Mouse (Mus musculus) hindbrain, embryonic 11.5 days (tissue): ENCODE results near the gene Got1. TPM values are rescaled to one million over a fixed set of nuclear protein-coding genes. Genes with fewer than 3 reads are reported as not detected.

Experiments used
- ATAC-seq: fragments of 200-750 bp; cut with Nextera tagmentation; 2 replicates; pipeline ENCODE4 v1.8.0; 2017; ENCODE audit warnings: mild to moderate bottlenecking, moderate TSS enrichment, moderate library complexity; ENCODE audit not compliant: low FRiP score
- DNase-seq: peaks from one replicate; pipeline ENCODE4 v3.0.0-alpha.2; 2015; ENCODE audit warnings: low spot score
- H3K27ac ChIP-seq: fragments of 300-500 bp; sonication (generic); 2 replicates; pipeline ENCODE4 v1.5.1; 2014; ENCODE audit warnings: mild to moderate bottlenecking, low read depth, low read length
- H3K27me3 ChIP-seq: fragments of 300-500 bp; sonication (generic); 2 replicates; pipeline ENCODE4 v1.6.1; 2014; ENCODE audit warnings: mild to moderate bottlenecking, low read length, moderate library complexity, mixed read lengths; ENCODE audit not compliant: control insufficient read depth, insufficient read depth
- H3K36me3 ChIP-seq: fragments of 300-500 bp; sonication (generic); 2 replicates; pipeline ENCODE4 v1.6.1; 2014; ENCODE audit warnings: mild to moderate bottlenecking, low read length, moderate library complexity, mixed read lengths; ENCODE audit not compliant: control insufficient read depth, insufficient read depth
- H3K4me1 ChIP-seq: fragments of 300-500 bp; sonication (generic); replicated peaks from 2 replicates; pipeline ENCODE4 v1.6.1; 2014; ENCODE audit warnings: low read length, mixed read lengths; ENCODE audit not compliant: control insufficient read depth, insufficient read depth
- H3K4me2 ChIP-seq: fragments of 300-500 bp; sonication (generic); replicated peaks from 2 replicates; pipeline ENCODE4 v1.6.1; 2014; ENCODE audit warnings: mild to moderate bottlenecking, low read depth, low read length
- H3K4me3 ChIP-seq: fragments of 300-500 bp; sonication (generic); 2 replicates; pipeline ENCODE4 v1.5.1; 2014; ENCODE audit warnings: low read depth, low read length
- H3K9ac ChIP-seq: fragments of 300-500 bp; sonication (generic); 2 replicates; pipeline ENCODE4 v1.6.1; 2014; ENCODE audit warnings: low read depth, low read length
- H3K9me3 ChIP-seq: fragments of 300-500 bp; sonication (generic); 2 replicates; pipeline ENCODE4 v1.6.1; 2016; ENCODE audit warnings: low read length; ENCODE audit not compliant: control insufficient read depth
- WGBS: fragments of 180-500 bp; shearing (Covaris S2); extraction: QIAGEN DNeasy Blood & Tissue Kit; methylation state at CpG from one replicate; pipeline ENCODE4 v1.1.7; 2014; 5-methylcytosine and 5-hydroxymethylcytosine counted together
- polyA plus RNA-seq: library from polyadenylated mRNA; unstranded; fragments of >200 nt; fragmentation: Nextera tagmentation; extraction: Ambion mirVana; gene quantifications from 2 replicates; pipeline ENCODE4 v1.2.1, GENCODE M21; 2014

Got1 gene
- polyA plus RNA-seq: 51.0 and 53.4 TPM in 2 replicates

GRCm38 (mm10) chr19:43524187-43525103, at the start of gene Got1:
Gene Got1 (minus strand): TSS chr19:43524605.
- H3K27me3 ChIP-seq: peaks cover 3% of the 10 kb centered on the region; the same call in 1 of the 2 replicates
- peak within 1 kb of the TSS; percentile 48; the same call in 1 of the 2 replicates for H3K27ac ChIP-seq
- under 1% methylated on average over 58 of the region's 58 CpGs for WGBS
- H3K9ac ChIP-seq: peak within 1 kb of the TSS; percentile 74
- peak within 1 kb of the TSS; percentile 69 for H3K4me3 ChIP-seq
- H3K4me2 ChIP-seq: peak within 1 kb of the TSS; percentile 63
- no peaks in the 10 kb centered on the region for H3K9me3 ChIP-seq
- H3K4me1 ChIP-seq: peaks cover 3% of the 10 kb centered on the region; the same call in 1 of the 2 replicates
- ATAC-seq (peak; percentile 100), DNase-seq (peak; percentile 95)
- no peaks in the 10 kb centered on the region for H3K36me3 ChIP-seq

GRCm38 (mm10) chr19:43570831-43571790, 46.7 kb upstream of the Got1 start:
- H3K27me3 ChIP-seq: peaks cover 28% of the 10 kb centered on the region
- H3K4me2 ChIP-seq: peak overlapping the region; percentile 56
- peak overlapping the region; percentile 32 for H3K4me3 ChIP-seq
- no peaks in the 10 kb centered on the region for H3K4me1 ChIP-seq
- WGBS: 14% methylated on average over 32 of the region's 32 CpGs
- H3K9me3 ChIP-seq: no peaks in the 10 kb centered on the region
- DNase-seq (peak; percentile 92), ATAC-seq (peak; percentile 25; the same call in 1 of the 2 replicates)
- H3K36me3 ChIP-seq: no peaks in the 10 kb centered on the region
- H3K27ac ChIP-seq: no peak overlapping the region
- no peak overlapping the region for H3K9ac ChIP-seq

- Histone ChIP-seq H3K4me1 (no peaks in the 10 kb centered on the region), H3K4me2 (no peak overlapping the region), H3K9me3 (no peaks in the 10 kb centered on the region), H3K27ac (no peak overlapping the region), H3K4me3 (no peak overlapping the region), H3K36me3 (no peaks in the 10 kb centered on the region), H3K9ac (no peak overlapping the region), H3K27me3 (peaks cover 28% of the 10 kb centered on the region)
- DNase-seq (no peak), ATAC-seq (no peak)
- WGBS: 68% methylated on average over 6 of the region's 6 CpGs
Observed at GRCm38 (mm10) chr19:43569133-43569532, 44.7 kb upstream of the Got1 start.

GRCm38 (mm10) chr19:43568298-43568697, 43.9 kb upstream of the Got1 start:
- H3K27me3 ChIP-seq: peaks cover 21% of the 10 kb centered on the region
- H3K9me3 ChIP-seq: no peaks in the 10 kb centered on the region
- DNase-seq (no peak), ATAC-seq (no peak)
- WGBS: 48% methylated on average over 9 of the region's 9 CpGs
- no peaks in the 10 kb centered on the region for H3K4me1 ChIP-seq
- H3K27ac ChIP-seq: no peak overlapping the region
- H3K4me3 ChIP-seq: no peak overlapping the region
- no peak overlapping the region for H3K4me2 ChIP-seq
- no peak overlapping the region for H3K9ac ChIP-seq
- H3K36me3 ChIP-seq: no peaks in the 10 kb centered on the region

GRCm38 (mm10) chr19:43563166-43563565, 38.8 kb upstream of the Got1 start:
- H3K9me3 ChIP-seq: no peaks in the 10 kb centered on the region
- no peaks in the 10 kb centered on the region for H3K36me3 ChIP-seq
- no peak overlapping the region for H3K4me2 ChIP-seq
- no peak overlapping the region for H3K9ac ChIP-seq
- no peak overlapping the region for H3K27ac ChIP-seq
- no peaks in the 10 kb centered on the region for H3K4me1 ChIP-seq
- H3K4me3 ChIP-seq: no peak overlapping the region
- 89% methylated on average over 5 of the region's 5 CpGs for WGBS
- H3K27me3 ChIP-seq: no peaks in the 10 kb centered on the region
- DNase-seq (no peak), ATAC-seq (no peak)

GRCm38 (mm10) chr19:43561841-43562240, 37.4 kb upstream of the Got1 start:
- 87% methylated on average over 4 of the region's 4 CpGs for WGBS
- H3K4me1 ChIP-seq: no peaks in the 10 kb centered on the region
- H3K9me3 ChIP-seq: no peaks in the 10 kb centered on the region
- no peak overlapping the region for H3K9ac ChIP-seq
- ATAC-seq (no peak), DNase-seq (no peak)
- no peak overlapping the region for H3K4me2 ChIP-seq
- no peaks in the 10 kb centered on the region for H3K36me3 ChIP-seq
- no peak overlapping the region for H3K27ac ChIP-seq
- no peaks in the 10 kb centered on the region for H3K27me3 ChIP-seq
- H3K4me3 ChIP-seq: no peak overlapping the region

- Histone ChIP-seq H3K4me1 (no peaks in the 10 kb centered on the region), H3K9ac (no peak overlapping the region), H3K36me3 (no peaks in the 10 kb centered on the region), H3K4me3 (no peak overlapping the region), H3K4me2 (no peak overlapping the region), H3K27ac (no peak overlapping the region), H3K9me3 (no peaks in the 10 kb centered on the region), H3K27me3 (no peaks in the 10 kb centered on the region)
- ATAC-seq (no peak), DNase-seq (no peak)
- 90% methylated on average over 2 of the region's 2 CpGs for WGBS
Observed at GRCm38 (mm10) chr19:43560244-43560643, 35.8 kb upstream of the Got1 start.

- H3K36me3 ChIP-seq: no peaks in the 10 kb centered on the region
- H3K4me3 ChIP-seq: no peak overlapping the region
- ATAC-seq (no peak), DNase-seq (no peak)
- no peak overlapping the region for H3K4me2 ChIP-seq
- H3K9ac ChIP-seq: no peak overlapping the region
- no peak overlapping the region for H3K27ac ChIP-seq
- H3K9me3 ChIP-seq: no peaks in the 10 kb centered on the region
- peaks cover 3% of the 10 kb centered on the region; the same call in 1 of the 2 replicates for H3K4me1 ChIP-seq
- 64% methylated on average over 6 of the region's 6 CpGs for WGBS
- H3K27me3 ChIP-seq: no peaks in the 10 kb centered on the region
Observed at GRCm38 (mm10) chr19:43551493-43551890, 27.1 kb upstream of the Got1 start.
